8 mouse cellular contexts compared by ENCODE assay signal in genomic region chr4:152318517-152319234, GRCm38 (mm10). TPM values are rescaled to one million over a fixed set of nuclear protein-coding genes. Genes with fewer than 3 reads are reported as not detected.
DNase-seq lines count a peak whose midpoint lies in the region; ATAC-seq and TF ChIP-seq lines count a peak whose summit lies in the region.

Gene Rnf207 (minus strand): TSS chr4:152318993.

- DNase-seq in B cell, adult 2 months: peak; percentile 72 to 76
- peak; percentile 80 for DNase-seq in ES-CJ7 (ENCODE audit: low read depth, low spot score)
- DNase-seq in heart, adult 9 months (ENCODE audit: low spot score in 2 of 2): peak; percentile 67 to 69
- DNase-seq in kidney, adult 18-20 months: peak; percentile 66
- DNase-seq in neural tube, embryonic 11.5 days (ENCODE audit: low spot score): peak; percentile 62
- peak; percentile 56 for DNase-seq in urinary bladder, postnatal 25 days (ENCODE audit: low spot score)

- peak within 1 kb of the TSS; percentile 18; the same call in 1 of the 2 replicates for H3K4me3 ChIP-seq in cortical plate, adult 2 months (ENCODE audit: insufficient read depth, low read length)
- no peak within 1 kb of the TSS; the same call in 1 of the 2 replicates for H3K4me3 ChIP-seq in liver, embryonic 16.5 days (ENCODE audit: low read depth, low read length)
- 0 out of 2 replicates have a peak within 1 kb of the TSS, but pooled peaks have one; percentile 6 for H3K4me3 ChIP-seq in neural tube, embryonic 11.5 days (ENCODE audit: low read depth, low read length)

- WGBS in liver, embryonic 16.5 days (ENCODE audit: insufficient replicate concordance): 5% methylated on average over 26 of the region's 26 CpGs
- 6% methylated on average over 26 of the region's 26 CpGs for WGBS in neural tube, embryonic 11.5 days

- TF ChIP-seq CTCF in cortical plate, adult 2 months (IDR thresholded peaks at IDR 0.05; ENCODE audit: extremely low read depth, insufficient read depth, low read length): peak; percentile 47

- H3K4me2 ChIP-seq in liver, embryonic 16.5 days (ENCODE audit: low read depth, low read length): peak within 1 kb of the TSS; percentile 47
- H3K4me2 ChIP-seq in neural tube, embryonic 11.5 days (ENCODE audit: low read depth): peak within 1 kb of the TSS; percentile 32

- ATAC-seq in liver, embryonic 16.5 days (ENCODE audit: low read depth): no peak
- ATAC-seq in neural tube, embryonic 11.5 days (ENCODE audit: insufficient read depth, low FRiP score, low TSS enrichment): no peak

- no peak for TF ChIP-seq POLR2A in cortical plate, adult 2 months (IDR thresholded peaks at IDR 0.05; ENCODE audit: extremely low read depth, insufficient read depth, low read length)

- H3K27ac ChIP-seq in cortical plate, adult 2 months (ENCODE audit: insufficient read depth, low read length): no peak within 1 kb of the TSS
- H3K27ac ChIP-seq in liver, embryonic 16.5 days (ENCODE audit: low read length): no peak within 1 kb of the TSS
- H3K27ac ChIP-seq in neural tube, embryonic 11.5 days (ENCODE audit: low read depth, low read length): no peak within 1 kb of the TSS

- H3K9me3 ChIP-seq in liver, embryonic 16.5 days (replicated peaks; ENCODE audit: control insufficient read depth, low read length): no peaks in the 10 kb centered on the region
- no peaks in the 10 kb centered on the region for H3K9me3 ChIP-seq in neural tube, embryonic 11.5 days (ENCODE audit: control insufficient read depth, low read length)

- H3K36me3 ChIP-seq in liver, embryonic 16.5 days (ENCODE audit: control insufficient read depth, insufficient read depth): no peaks in the 10 kb centered on the region
- no peaks in the 10 kb centered on the region for H3K36me3 ChIP-seq in neural tube, embryonic 11.5 days (ENCODE audit: control insufficient read depth, insufficient read depth, low read length)

- no peak within 1 kb of the TSS for H3K9ac ChIP-seq in liver, embryonic 16.5 days (ENCODE audit: low read depth, low read length)
- peak within 1 kb of the TSS; percentile 41; the same call in 1 of the 2 replicates for H3K9ac ChIP-seq in neural tube, embryonic 11.5 days (ENCODE audit: low read length)

- H3K4me1 ChIP-seq in cortical plate, adult 2 months (ENCODE audit: control insufficient read depth, insufficient read depth, low read length): 0 out of 2 replicates have a peak, but pooled peaks cover 2% of the 10 kb centered on the region
- peaks cover 4% of the 10 kb centered on the region for H3K4me1 ChIP-seq in liver, embryonic 16.5 days (ENCODE audit: control insufficient read depth, low read depth, low read length)
- H3K4me1 ChIP-seq in neural tube, embryonic 11.5 days (ENCODE audit: control insufficient read depth, insufficient read depth, low read length): peaks cover 5% of the 10 kb centered on the region

- peaks cover 50% of the 10 kb centered on the region for H3K27me3 ChIP-seq in liver, embryonic 16.5 days (ENCODE audit: control insufficient read depth, insufficient read depth, low read depth, low read length)
- H3K27me3 ChIP-seq in neural tube, embryonic 11.5 days (ENCODE audit: control insufficient read depth, insufficient read depth, low read length): peaks cover 45% of the 10 kb centered on the region

RNA-seq across cellular contexts. Expression of gene Rnf207, which starts in this region (rescaled TPM):
- polyA plus RNA-seq in cortical plate, adult 2 months (2012; rRNA removed): 22.2 and 25.0 TPM in 2 replicates
- not detected in 2 replicates for polyA plus RNA-seq in liver, embryonic 16.5 days (2015; fragmentation: Nextera tagmentation; extraction: Ambion mirVana)
- polyA plus RNA-seq in neural tube, embryonic 11.5 days (2014; fragmentation: Nextera tagmentation; extraction: Ambion mirVana): 2.1 and 2.2 TPM in 2 replicates
